Mouse (Mus musculus) limb, embryonic 10.5 days (tissue): ENCODE data around the gene Car6. TPM values are rescaled to one million over a fixed set of nuclear protein-coding genes. Genes with fewer than 3 reads are reported as not detected.

Source experiments
- DNase-seq: peaks from one replicate; pipeline ENCODE4 v3.0.0-alpha.2; 2017; ENCODE audit warnings: low spot score
- H3K27ac ChIP-seq: fragments of 300-500 bp; sonication (generic); 2 replicates; pipeline ENCODE4 v1.5.1; 2016; ENCODE audit warnings: mild to moderate bottlenecking
- H3K27me3 ChIP-seq: fragments of 300-500 bp; sonication (generic); 2 replicates; pipeline ENCODE4 v1.6.1; 2016; ENCODE audit warnings: low read depth, mild to moderate bottlenecking; ENCODE audit not compliant: poor library complexity, severe bottlenecking
- H3K36me3 ChIP-seq: fragments of 300-500 bp; sonication (generic); 2 replicates; pipeline ENCODE4 v1.6.1; 2016; ENCODE audit warnings: mild to moderate bottlenecking, moderate library complexity
- H3K4me1 ChIP-seq: fragments of 300-500 bp; sonication (generic); 2 replicates; pipeline ENCODE4 v1.6.1; 2016
- H3K4me3 ChIP-seq: fragments of 300-500 bp; sonication (generic); 2 replicates; pipeline ENCODE4 v1.5.1; 2016; ENCODE audit warnings: mild to moderate bottlenecking, moderate library complexity
- H3K9me3 ChIP-seq: fragments of 300-500 bp; sonication (generic); replicated peaks from 2 replicates; pipeline ENCODE4 v1.6.1; 2016; ENCODE audit warnings: mild to moderate bottlenecking
- WGBS: fragments of 180-500 bp; shearing (Covaris S2); methylation state at CpG from one replicate; pipeline ENCODE4 v1.1.7; 2016; 5-methylcytosine and 5-hydroxymethylcytosine counted together
- polyA plus RNA-seq: library from polyadenylated mRNA; unstranded; fragments of >200 nt; fragmentation: Nextera tagmentation; extraction: Ambion mirVana; gene quantifications from 2 replicates; pipeline ENCODE4 v1.2.1, GENCODE M21; 2016

Gene Car6
- polyA plus RNA-seq, 1 experiment from 2014 or later: not detected

DNA sequence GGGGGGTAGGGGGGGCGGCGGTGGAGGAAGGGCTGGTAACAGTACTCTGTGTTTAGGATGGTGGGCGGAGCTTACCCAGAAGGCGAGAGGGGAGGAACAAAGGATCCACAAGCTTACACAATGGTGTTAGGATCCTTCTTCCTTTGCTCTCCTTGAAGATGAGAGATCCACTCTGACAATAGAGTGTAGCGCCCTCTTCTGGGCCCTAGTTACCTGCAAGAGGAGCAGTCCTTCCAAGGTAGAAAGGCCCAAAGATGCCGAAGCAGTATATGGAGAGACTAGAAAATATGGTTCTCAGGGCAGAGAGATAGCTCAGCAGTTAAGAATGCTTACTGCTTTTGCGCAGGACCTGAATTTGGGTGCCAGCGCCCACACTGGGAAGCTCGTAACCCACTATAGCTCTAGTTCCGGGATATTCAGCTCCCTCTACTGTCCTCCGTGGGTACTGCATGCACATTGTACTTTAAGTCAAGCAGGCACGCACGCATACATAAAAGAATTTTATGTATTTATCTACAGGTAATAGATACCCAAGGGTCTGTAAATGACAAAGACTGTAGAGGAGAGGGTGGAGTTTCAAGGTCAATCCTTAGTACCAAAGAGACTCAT, 38.5 kb downstream of the Car6 start:
- WGBS: 68% methylated on average over 13 of the region's 13 CpGs
- no peak for DNase-seq
- Histone ChIP-seq H3K9me3 (peaks cover 4% of the 10 kb centered on the region; the same call in 1 of the 2 replicates), H3K27ac (no peak overlapping the region), H3K4me1 (peaks cover 12% of the 10 kb centered on the region; the same call in 1 of the 2 replicates), H3K36me3 (no peaks in the 10 kb centered on the region), H3K27me3 (no peaks in the 10 kb centered on the region), H3K4me3 (no peak overlapping the region)

DNA sequence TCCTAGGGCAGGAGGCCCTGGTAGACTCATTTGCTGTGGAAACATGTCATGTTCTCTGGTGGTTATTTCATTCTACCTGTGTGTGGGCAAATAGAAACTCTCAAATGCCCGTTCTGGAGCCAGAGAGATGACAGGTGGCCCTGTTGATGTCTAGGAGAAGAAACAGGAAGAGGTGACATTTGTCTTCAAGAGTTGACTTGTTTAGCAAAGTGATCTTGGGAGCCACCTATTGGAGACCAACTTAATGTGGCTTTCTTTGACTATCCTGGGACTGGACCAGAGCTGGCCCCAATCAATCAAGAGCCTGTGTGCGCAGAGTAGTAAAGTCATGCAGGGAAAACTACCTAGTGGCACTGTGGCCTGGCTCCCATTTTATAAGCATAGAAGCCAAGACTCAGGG, 41.7 kb downstream of the Car6 start:
- no peak for DNase-seq
- WGBS: 91% methylated on average over 2 of the region's 2 CpGs
- no peak overlapping the region for H3K27ac ChIP-seq
- no peaks in the 10 kb centered on the region for H3K36me3 ChIP-seq
- no peak overlapping the region for H3K4me3 ChIP-seq
- H3K4me1 ChIP-seq: peaks cover 8% of the 10 kb centered on the region; the same call in 1 of the 2 replicates
- peaks cover 4% of the 10 kb centered on the region; the same call in 1 of the 2 replicates for H3K9me3 ChIP-seq
- H3K27me3 ChIP-seq: no peaks in the 10 kb centered on the region

DNA sequence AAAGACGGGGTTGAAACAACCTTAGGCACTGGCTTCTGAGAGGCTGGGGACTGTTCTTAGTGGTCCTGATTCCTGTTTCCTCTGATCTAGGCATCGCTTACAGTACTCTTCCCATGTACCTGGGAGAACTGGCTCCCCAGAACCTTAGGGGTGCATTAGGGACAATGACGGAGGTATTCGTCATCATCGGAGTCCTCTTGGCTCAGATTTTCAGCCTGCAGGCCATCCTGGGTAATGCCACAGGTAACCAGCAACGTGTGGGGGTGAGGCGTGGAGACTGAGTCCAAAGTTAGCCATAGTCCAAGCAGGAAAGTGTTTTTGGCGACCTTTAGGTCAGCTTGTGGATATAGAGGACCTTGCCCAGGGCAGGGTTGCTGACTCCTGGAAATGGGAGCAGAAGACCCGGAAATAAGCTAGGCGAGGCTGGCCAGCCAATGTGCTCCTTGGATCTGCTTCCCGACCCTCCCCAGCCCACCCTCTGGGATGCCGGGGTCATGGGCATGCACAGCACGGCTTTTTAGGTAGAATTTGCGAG, 43.7 kb downstream of the Car6 start:
- WGBS: 73% methylated on average over 14 of the region's 14 CpGs
- DNase-seq: no peak
- H3K36me3 ChIP-seq: no peaks in the 10 kb centered on the region
- H3K4me1 ChIP-seq: peaks cover 8% of the 10 kb centered on the region; the same call in 1 of the 2 replicates
- H3K9me3 ChIP-seq: no peaks in the 10 kb centered on the region
- no peaks in the 10 kb centered on the region for H3K27me3 ChIP-seq
- no peak overlapping the region for H3K27ac ChIP-seq
- no peak overlapping the region for H3K4me3 ChIP-seq

DNA sequence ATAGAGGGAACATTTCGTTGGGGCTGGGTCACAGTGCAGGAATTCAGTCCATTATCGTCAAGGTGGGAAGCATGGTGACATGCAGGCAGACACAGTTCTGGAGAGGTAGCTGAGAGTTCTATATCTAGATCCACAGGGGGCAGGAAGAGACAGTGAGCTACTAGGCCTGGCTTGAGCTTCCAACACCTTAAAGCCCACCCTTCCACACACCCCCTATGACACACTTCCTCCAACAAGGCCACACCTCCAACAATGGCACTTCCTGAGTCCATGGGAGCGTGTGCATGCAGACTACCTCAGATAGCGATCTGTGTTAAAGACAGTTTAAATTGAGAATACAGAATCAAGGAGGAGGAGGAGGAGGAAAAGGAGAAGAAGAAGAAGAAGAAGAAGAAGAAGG, 45.4 kb downstream of the Car6 start:
- 93% methylated on average over 4 of the region's 4 CpGs for WGBS
- Histone ChIP-seq H3K27ac (no peak overlapping the region), H3K4me3 (no peak overlapping the region), H3K4me1 (peaks cover 8% of the 10 kb centered on the region; the same call in 1 of the 2 replicates), H3K36me3 (no peaks in the 10 kb centered on the region), H3K9me3 (no peaks in the 10 kb centered on the region), H3K27me3 (no peaks in the 10 kb centered on the region)
- DNase-seq: no peak

DNA sequence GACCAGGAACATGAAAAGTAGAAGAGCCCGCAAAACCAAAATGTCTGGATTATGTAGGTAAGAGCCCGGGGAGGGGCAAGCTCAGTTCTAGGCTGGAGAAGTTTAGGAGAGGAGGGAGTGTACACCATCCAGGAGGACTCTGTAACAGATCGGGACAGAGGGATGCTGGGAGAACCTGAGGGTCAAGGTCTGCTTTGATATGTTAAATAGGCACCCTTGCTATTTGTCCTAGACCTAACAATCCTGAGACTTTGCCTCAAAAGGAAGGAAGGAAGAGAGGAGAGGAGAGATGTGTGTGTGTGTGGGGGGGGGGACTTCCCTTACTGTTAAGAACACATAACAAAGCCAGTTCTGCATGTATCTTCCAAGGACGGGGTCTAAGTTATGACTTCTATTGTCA, 45.8 kb downstream of the Car6 start:
- H3K27ac ChIP-seq: no peak overlapping the region
- H3K4me1 ChIP-seq: peaks cover 8% of the 10 kb centered on the region; the same call in 1 of the 2 replicates
- H3K4me3 ChIP-seq: no peak overlapping the region
- no peaks in the 10 kb centered on the region for H3K27me3 ChIP-seq
- 92% methylated on average over 4 of the region's 4 CpGs for WGBS
- DNase-seq: no peak
- H3K36me3 ChIP-seq: no peaks in the 10 kb centered on the region
- H3K9me3 ChIP-seq: no peaks in the 10 kb centered on the region

DNA sequence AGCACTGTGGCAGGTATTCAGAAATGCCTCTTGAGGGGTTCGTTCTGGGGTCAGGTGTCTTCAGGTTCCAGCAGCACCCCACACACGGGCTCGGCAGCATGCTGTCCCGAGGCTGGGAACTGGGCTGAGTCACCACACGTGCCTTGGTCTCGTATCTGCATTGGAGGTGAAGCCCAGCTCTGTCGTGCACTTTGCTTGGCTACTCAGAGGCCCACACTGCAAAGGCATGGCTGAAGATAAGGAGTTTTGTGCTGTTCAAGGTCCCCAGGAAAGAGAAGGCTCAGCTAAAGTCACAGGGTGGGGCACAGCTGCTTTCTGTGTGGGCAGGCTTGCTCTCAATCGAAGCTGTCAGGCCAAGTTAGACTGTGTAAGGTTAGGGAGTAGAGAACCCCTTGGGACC, 48.6 kb downstream of the Car6 start:
- Histone ChIP-seq H3K27me3 (no peaks in the 10 kb centered on the region), H3K36me3 (no peaks in the 10 kb centered on the region), H3K27ac (no peak overlapping the region), H3K9me3 (no peaks in the 10 kb centered on the region), H3K4me3 (no peak overlapping the region), H3K4me1 (no peaks in the 10 kb centered on the region)
- WGBS: 85% methylated on average over 8 of the region's 8 CpGs
- no peak for DNase-seq

DNA sequence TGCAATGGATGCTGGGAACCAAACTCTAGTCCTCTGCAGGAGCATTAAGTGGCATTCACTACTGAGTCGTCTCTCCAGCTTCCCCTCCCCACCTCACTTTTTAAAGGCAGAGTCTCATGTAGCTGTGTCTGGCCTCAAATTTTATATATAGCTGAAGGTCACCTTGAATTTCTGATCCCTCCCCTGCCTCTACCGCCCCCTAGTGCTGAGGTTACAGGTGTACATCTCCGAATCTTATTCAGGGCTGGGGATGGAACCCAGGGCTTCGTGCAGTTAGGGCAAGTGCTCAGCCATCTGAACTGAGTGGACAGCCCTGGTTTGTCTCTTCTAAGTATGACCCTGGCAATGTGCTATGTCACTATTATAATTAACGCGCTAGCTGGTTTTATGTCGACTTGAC, 50.1 kb downstream of the Car6 start:
- H3K9me3 ChIP-seq: no peaks in the 10 kb centered on the region
- H3K4me3 ChIP-seq: no peak overlapping the region
- no peaks in the 10 kb centered on the region for H3K27me3 ChIP-seq
- WGBS: 79% methylated on average over 7 of the region's 7 CpGs
- no peaks in the 10 kb centered on the region for H3K36me3 ChIP-seq
- H3K27ac ChIP-seq: no peak overlapping the region
- H3K4me1 ChIP-seq: peaks cover 4% of the 10 kb centered on the region; the same call in 1 of the 2 replicates
- no peak for DNase-seq

DNA sequence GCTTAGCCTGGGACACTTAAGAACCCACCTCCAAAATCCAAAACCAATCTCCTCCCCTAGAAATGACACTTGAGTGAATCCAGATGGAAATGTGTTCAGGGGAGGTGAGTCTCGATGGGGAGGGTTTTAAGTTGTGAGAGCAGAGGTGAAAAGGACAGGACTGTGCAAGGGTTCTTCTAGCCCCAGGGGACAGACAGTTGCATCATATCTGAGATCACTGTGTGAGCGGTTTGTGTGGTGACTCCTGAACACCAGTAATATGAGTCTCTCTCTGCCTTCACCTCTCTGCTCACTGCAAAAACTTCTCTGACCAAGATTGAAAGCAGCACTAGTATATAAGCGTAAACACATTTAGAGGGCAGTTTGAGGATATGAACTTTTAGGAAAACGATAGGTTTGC, 54.8 kb downstream of the Car6 start:
- Histone ChIP-seq H3K27ac (no peak overlapping the region), H3K4me1 (peaks cover 7% of the 10 kb centered on the region), H3K36me3 (no peaks in the 10 kb centered on the region), H3K4me3 (no peak overlapping the region), H3K27me3 (no peaks in the 10 kb centered on the region), H3K9me3 (no peaks in the 10 kb centered on the region)
- 79% methylated on average over 4 of the region's 4 CpGs for WGBS
- DNase-seq: no peak

DNA sequence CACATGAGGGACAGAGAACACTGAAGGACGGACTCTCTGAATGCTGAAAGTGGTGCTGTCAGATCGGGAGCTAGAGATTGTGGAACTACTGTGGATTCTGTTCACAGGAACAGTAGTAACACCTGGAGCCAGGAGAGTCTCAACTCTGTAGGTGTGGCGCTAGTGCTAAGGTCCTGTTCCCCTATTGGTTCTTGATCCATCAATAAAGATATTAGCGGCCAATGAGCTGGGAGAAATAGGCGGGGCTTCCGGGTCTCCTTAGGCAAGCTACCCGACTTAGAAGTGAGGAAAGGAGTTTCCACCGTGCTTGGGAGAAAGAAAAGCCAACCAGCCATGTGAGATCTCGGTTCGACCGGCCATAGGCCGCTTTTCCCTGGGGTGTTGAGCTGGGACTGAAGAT, 56.9 kb downstream of the Car6 start:
- Histone ChIP-seq H3K4me3 (peak overlapping the region; percentile 31; the same call in 1 of the 2 replicates), H3K27me3 (0 out of 2 replicates have a peak, but pooled peaks cover 5% of the 10 kb centered on the region), H3K27ac (no peak overlapping the region), H3K9me3 (no peaks in the 10 kb centered on the region), H3K36me3 (no peaks in the 10 kb centered on the region), H3K4me1 (peaks cover 11% of the 10 kb centered on the region)
- 23% methylated on average over 12 of the region's 12 CpGs for WGBS
- DNase-seq: no peak

DNA sequence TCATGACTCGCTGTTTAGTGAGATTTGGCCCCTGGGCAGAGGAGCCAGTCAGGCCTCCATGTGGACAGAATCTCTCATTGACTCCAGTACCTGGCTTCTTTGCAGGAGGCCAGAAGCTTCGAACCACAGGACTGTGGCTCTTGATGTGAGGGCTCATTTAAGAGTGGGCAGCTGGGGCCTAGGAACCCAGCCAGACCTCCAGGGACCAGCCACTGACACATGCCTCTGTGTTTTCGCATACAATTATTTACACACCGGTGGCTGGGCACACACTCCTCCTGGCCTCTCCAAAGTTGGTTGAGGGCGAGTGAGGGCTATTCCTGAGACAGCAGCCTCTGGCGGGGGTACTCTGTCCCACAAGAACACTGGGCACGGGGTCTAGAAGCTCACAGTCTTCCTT, 60.8 kb downstream of the Car6 start:
- DNase-seq: no peak
- H3K36me3 ChIP-seq: no peaks in the 10 kb centered on the region
- H3K4me3 ChIP-seq: no peak overlapping the region
- 89% methylated on average over 7 of the region's 7 CpGs for WGBS
- H3K27ac ChIP-seq: no peak overlapping the region
- peaks cover 34% of the 10 kb centered on the region for H3K4me1 ChIP-seq
- H3K27me3 ChIP-seq: peaks cover 9% of the 10 kb centered on the region; the same call in 1 of the 2 replicates
- H3K9me3 ChIP-seq: no peaks in the 10 kb centered on the region

DNA sequence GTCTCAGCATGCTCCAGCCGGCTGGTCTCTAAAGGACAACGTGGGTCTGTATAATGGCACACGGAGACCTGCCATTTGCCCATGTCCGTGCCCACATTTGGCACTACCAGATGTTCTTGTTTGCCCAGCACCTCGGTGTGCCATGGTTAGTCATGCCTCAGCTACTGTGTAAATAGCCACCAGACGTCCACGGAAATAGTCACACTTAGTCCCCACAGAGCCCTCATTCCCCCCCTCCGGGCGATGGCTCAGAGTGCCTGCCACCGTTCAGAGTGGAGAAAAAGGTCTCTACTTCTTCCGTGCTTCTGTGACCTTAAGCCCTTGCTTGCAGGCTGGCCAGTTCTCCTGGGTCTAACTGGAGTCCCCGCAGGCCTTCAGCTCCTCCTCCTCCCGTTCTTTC, 62.0 kb downstream of the Car6 start:
- H3K9me3 ChIP-seq: no peaks in the 10 kb centered on the region
- H3K4me3 ChIP-seq: no peak overlapping the region
- WGBS: 71% methylated on average over 13 of the region's 13 CpGs
- peaks cover 32% of the 10 kb centered on the region for H3K4me1 ChIP-seq
- H3K36me3 ChIP-seq: no peaks in the 10 kb centered on the region
- H3K27me3 ChIP-seq: peaks cover 9% of the 10 kb centered on the region; the same call in 1 of the 2 replicates
- DNase-seq: no peak
- H3K27ac ChIP-seq: 0 out of 2 replicates have a peak overlapping the region, but pooled peaks have one; percentile 14

DNA sequence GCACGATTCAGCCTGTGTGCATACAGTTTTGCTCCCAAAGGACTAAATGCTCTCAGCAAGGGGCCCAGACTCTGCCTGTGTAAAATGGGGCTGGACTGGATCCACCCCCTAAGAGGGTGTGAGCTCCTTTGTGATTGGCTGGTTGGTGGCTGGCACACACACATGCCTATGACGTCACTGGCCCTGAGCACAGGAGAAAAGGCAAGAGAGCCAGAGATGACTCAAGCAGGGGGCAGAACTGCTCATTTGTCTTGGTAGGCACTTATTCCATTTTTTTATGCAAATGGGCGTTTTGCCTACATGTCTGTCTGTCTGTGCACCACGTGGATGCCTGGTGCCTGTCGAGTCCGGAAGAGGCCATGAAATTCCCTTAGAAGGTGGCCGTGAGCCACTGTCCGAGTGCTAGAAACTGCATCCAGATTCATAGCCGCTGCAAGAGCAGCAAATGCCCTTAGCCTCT, 63.0 kb downstream of the Car6 start:
- WGBS: 31% methylated on average over 9 of the region's 9 CpGs
- peak overlapping the region; percentile 44 for H3K4me3 ChIP-seq
- DNase-seq: peak; percentile 74
- no peaks in the 10 kb centered on the region for H3K36me3 ChIP-seq
- no peak overlapping the region for H3K27ac ChIP-seq
- H3K9me3 ChIP-seq: no peaks in the 10 kb centered on the region
- H3K4me1 ChIP-seq: peaks cover 41% of the 10 kb centered on the region
- peaks cover 16% of the 10 kb centered on the region for H3K27me3 ChIP-seq

DNA sequence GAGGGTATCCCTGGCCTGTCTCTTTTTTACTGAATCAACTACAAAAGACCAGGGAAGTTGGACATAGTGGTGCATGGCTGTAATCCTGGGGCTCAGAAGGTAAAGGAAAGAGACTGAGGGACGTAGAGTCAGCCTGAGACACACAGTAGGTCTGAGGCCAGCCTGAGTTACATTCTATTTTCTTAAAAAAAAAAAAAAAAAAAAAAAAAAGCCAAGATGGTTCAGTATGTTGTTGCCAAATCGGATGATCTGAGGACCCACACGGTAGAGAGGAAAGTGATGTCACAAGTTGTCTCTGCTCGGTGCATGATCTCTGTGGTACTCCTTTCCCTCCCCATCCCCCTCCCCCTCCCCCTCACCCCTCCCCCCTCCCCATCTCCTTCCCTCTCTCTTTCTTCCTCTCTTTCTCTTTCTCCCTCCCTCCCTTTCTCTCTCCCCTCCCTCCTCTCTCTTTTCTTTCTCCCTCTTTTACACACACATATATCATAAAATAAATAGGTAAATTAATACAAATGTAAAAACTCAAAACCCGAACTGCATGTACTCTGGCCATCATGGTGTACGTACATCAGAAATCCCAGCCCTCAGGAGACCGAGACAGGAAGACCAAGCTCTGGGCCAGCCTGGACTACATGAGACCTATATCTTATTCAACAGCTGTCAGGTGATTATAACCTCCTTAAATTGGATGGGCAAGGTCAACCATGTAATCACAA, 63.6 kb downstream of the Car6 start:
- 88% methylated on average over 7 of the region's 7 CpGs for WGBS
- no peak overlapping the region for H3K27ac ChIP-seq

More for the DNA sequence above, 63.6 kb downstream of the Car6 start:
- Histone ChIP-seq H3K36me3 (no peaks in the 10 kb centered on the region), H3K4me1 (peaks cover 46% of the 10 kb centered on the region), H3K27me3 (peaks cover 22% of the 10 kb centered on the region), H3K9me3 (no peaks in the 10 kb centered on the region), H3K4me3 (no peak overlapping the region)
- DNase-seq: no peak
